Mouse (Mus musculus) myocyte (in vitro differentiated cells): ENCODE data around the gene Myo9b. TPM values are rescaled to one million over a fixed set of nuclear protein-coding genes. Genes with fewer than 3 reads are reported as not detected.
A peak's percentile ranks its signal among the peaks of the same experiment; 100 is the strongest.

ENCODE experiments used
- H3K27me3 ChIP-seq: one replicate; pipeline ENCODE4 v1.6.1; 2011; ENCODE audit not compliant: control insufficient read depth, insufficient read depth, insufficient read length
- H3K36me3 ChIP-seq: one replicate; pipeline ENCODE4 v1.6.1; 2011; ENCODE audit not compliant: control insufficient read depth, insufficient read depth
- H3K4me2 ChIP-seq: one replicate; pipeline ENCODE4 v1.6.1; 2011; ENCODE audit warnings: low read depth, control low read depth
- H3K4me3 ChIP-seq: one replicate; pipeline ENCODE4 v1.5.1; 2011; ENCODE audit warnings: mild to moderate bottlenecking, control low read depth, moderate library complexity
- H3K79me2 ChIP-seq: one replicate; pipeline ENCODE4 v1.6.1; 2011; ENCODE audit not compliant: control insufficient read depth, insufficient read depth
- H3ac ChIP-seq: one replicate; pipeline ENCODE4 v1.6.1; 2011; ENCODE audit not compliant: control insufficient read depth, insufficient read length
- CEBPB ChIP-seq: IDR thresholded peaks from 2 replicates; pipeline ENCODE4 v1.6.1; 2011; ENCODE audit warnings: mild to moderate bottlenecking, moderate library complexity; ENCODE audit not compliant: poor library complexity, insufficient read depth, severe bottlenecking
- E2F4 ChIP-seq: IDR thresholded peaks from one replicate; pipeline ENCODE4 v1.6.1; 2011; ENCODE audit warnings: mild to moderate bottlenecking, control low read depth, moderate library complexity; ENCODE audit not compliant: insufficient read depth
- MAX ChIP-seq: IDR thresholded peaks from one replicate; pipeline ENCODE4 v1.6.1; 2011; ENCODE audit warnings: low read depth, mild to moderate bottlenecking, control low read depth
- MYOD1 ChIP-seq, 3 experiments: IDR thresholded peaks; one replicate each; pipeline ENCODE4 v1.6.1; 2011; ENCODE audit warnings: control low read depth in 2 of 3, low read depth in 2 of 3, mild to moderate bottlenecking in 2 of 3, moderate library complexity in 1 of 3; ENCODE audit not compliant: insufficient read length in 2 of 3, control insufficient read depth in 1 of 3
- MYOG ChIP-seq, 3 experiments: IDR thresholded peaks; one replicate each; pipeline ENCODE4 v1.6.1; 2011; ENCODE audit warnings: control low read depth in 2 of 3, low read depth in 2 of 3, mild to moderate bottlenecking in 2 of 3; ENCODE audit not compliant: insufficient read length in 2 of 3, control insufficient read depth in 1 of 3, insufficient read depth in 1 of 3
- POLR2A ChIP-seq: IDR thresholded peaks from one replicate; pipeline ENCODE4 v1.6.1; 2011; ENCODE audit warnings: low read depth, mild to moderate bottlenecking, control low read depth, moderate library complexity; ENCODE audit not compliant: insufficient read length
- POLR2AphosphoS2 ChIP-seq: IDR thresholded peaks from one replicate; pipeline ENCODE4 v1.6.1; 2011; ENCODE audit warnings: low read depth, control low read depth; ENCODE audit not compliant: insufficient read length
- REST ChIP-seq: IDR thresholded peaks from one replicate; pipeline ENCODE4 v1.6.1; 2011; ENCODE audit warnings: mild to moderate bottlenecking, control low read depth, moderate library complexity; ENCODE audit not compliant: insufficient read depth, insufficient read length
- SRF ChIP-seq: IDR thresholded peaks from one replicate; pipeline ENCODE4 v1.6.1; 2011; ENCODE audit warnings: low read depth; ENCODE audit not compliant: control insufficient read depth, insufficient read length
- TCF12 ChIP-seq: IDR thresholded peaks from one replicate; pipeline ENCODE4 v1.6.1; 2011; ENCODE audit warnings: mild to moderate bottlenecking, control low read depth; ENCODE audit not compliant: poor library complexity, insufficient read depth, severe bottlenecking
- TCF3 ChIP-seq: IDR thresholded peaks from one replicate; pipeline ENCODE4 v1.6.1; 2011; ENCODE audit warnings: low read depth, control low read depth; ENCODE audit not compliant: insufficient read length
- USF1 ChIP-seq: IDR thresholded peaks from one replicate; pipeline ENCODE4 v1.6.1; 2011; ENCODE audit warnings: low read depth, mild to moderate bottlenecking, control low read depth, moderate library complexity
- polyA plus RNA-seq: library from polyadenylated mRNA; unstranded; fragments of >200 nt; fragmentation: generic; extraction: Trizol; gene quantifications from one replicate; pipeline ENCODE4 v1.2.1, GENCODE M21; 2012; ENCODE audit warnings: missing spikeins

The Myo9b gene
- polyA plus RNA-seq, 1 experiment, result 39.6 TPM

GRCm38 (mm10) chr8:71373000-71373399 lies 100.5 kb downstream of the Myo9b start:
- no peak for TF ChIP-seq REST
- TF ChIP-seq E2F4, result no peak
- TF ChIP-seq USF1, result no peak
- no peak for TF ChIP-seq POLR2AphosphoS2
- TF ChIP-seq MAX, result no peak
- no peak for TF ChIP-seq TCF3
- no peak for TF ChIP-seq POLR2A
- no peak for TF ChIP-seq MYOG (IDR thresholded peaks at IDR 0.05; ENCODE audit: control insufficient read depth in 1 of 3, insufficient read depth in 1 of 3, insufficient read length in 2 of 3, low read depth in 2 of 3)
- no peak for TF ChIP-seq CEBPB
- no peak for TF ChIP-seq TCF12
- TF ChIP-seq SRF, result no peak
- no peak for TF ChIP-seq MYOD1 (IDR thresholded peaks at IDR 0.05; ENCODE audit: control insufficient read depth in 1 of 3, insufficient read length in 2 of 3, low read depth in 2 of 3)
- Histone ChIP-seq H3ac (no peak overlapping the region), H3K4me3 (no peak overlapping the region), H3K36me3 (peaks cover 13% of the 10 kb centered on the region), H3K79me2 (no peaks in the 10 kb centered on the region), H3K27me3 (no peaks in the 10 kb centered on the region), H3K4me2 (no peak overlapping the region)

DNA sequence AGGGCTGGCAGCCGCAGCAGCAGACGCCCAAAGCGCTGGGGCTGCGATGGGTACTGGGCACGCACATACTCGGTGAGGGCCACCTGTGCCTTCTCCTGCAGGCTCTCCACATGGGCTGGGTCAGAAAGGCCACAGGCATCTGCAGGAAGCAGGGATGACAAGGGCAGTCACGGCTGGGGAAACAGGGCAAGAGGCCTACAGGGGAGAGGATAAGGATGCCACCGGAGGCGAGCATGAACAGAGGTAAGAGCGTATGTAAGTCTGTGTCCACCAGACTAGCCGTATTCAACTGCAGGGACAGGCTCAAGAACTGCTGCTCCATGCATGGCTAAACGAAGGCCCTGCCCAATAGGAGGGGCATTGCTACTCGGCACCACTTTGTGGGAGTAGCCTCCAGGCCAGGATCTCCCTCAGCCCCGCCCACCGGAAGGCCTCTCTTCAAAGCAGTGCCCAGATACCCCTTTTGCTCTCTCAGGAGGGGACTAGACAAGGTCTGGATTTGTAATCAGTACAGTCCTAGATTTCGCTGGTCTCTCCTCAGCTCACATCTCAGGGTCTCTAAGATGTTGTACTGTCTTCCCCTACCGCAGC lies 102.2 kb downstream of the Myo9b start:
- H3K4me2 ChIP-seq, result no peak overlapping the region
- H3K27me3 ChIP-seq, result no peaks in the 10 kb centered on the region
- no peak overlapping the region for H3K4me3 ChIP-seq
- peaks cover 13% of the 10 kb centered on the region for H3K36me3 ChIP-seq
- H3ac ChIP-seq, result no peak overlapping the region
- TF ChIP-seq POLR2AphosphoS2 (peak; percentile 24), MYOG (IDR thresholded peaks at IDR 0.05; ENCODE audit: control insufficient read depth in 1 of 3, insufficient read depth in 1 of 3, insufficient read length in 2 of 3, low read depth in 2 of 3) (no peak), CEBPB (no peak), MYOD1 (IDR thresholded peaks at IDR 0.05; ENCODE audit: control insufficient read depth in 1 of 3, insufficient read length in 2 of 3, low read depth in 2 of 3) (no peak), TCF3 (no peak), SRF (no peak), E2F4 (no peak)
- peaks cover 4% of the 10 kb centered on the region for H3K79me2 ChIP-seq

- peaks cover 13% of the 10 kb centered on the region for H3K36me3 ChIP-seq
These were observed 103.3 kb downstream of the Myo9b start for GRCm38 (mm10) chr8:71375581-71376422.

DNA sequence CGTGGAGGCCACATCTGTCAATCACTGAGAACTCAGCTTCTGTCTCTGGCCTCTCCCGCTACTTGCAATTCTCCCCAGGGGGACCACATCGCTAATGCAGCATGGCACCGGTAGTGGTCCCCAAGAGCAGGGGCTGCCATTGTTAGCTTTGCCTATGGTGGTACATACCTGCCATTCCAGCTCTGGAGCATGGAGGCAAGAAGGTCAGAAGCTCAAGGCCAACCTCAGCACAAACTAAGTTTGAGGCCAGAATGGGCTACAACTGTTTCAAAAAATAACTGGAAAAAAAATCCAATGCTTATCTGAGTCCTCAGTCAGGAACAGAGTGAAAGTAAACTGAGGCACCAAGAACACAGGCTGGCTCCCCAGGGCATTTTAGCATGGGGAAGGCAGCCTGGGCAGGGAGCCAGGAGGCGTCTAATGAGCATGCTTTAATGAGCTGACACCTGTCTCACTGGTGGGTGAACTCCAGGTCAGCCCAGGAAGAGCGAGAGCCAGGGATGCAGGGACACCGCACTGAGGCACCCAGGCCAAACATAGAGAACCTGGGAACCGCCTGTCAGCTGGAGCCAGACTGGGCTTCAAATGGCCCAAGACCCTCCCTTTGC lies 104.0 kb downstream of the Myo9b start:
- no peak for TF ChIP-seq MYOD1 (IDR thresholded peaks at IDR 0.05; ENCODE audit: control insufficient read depth in 1 of 3, insufficient read length in 2 of 3, low read depth in 2 of 3)
- no peak for TF ChIP-seq TCF12
- Histone ChIP-seq H3ac (no peak overlapping the region), H3K4me2 (no peak overlapping the region), H3K27me3 (no peaks in the 10 kb centered on the region), H3K79me2 (peaks cover 19% of the 10 kb centered on the region), H3K36me3 (peaks cover 13% of the 10 kb centered on the region), H3K4me3 (no peak overlapping the region)

More at GRCm38 (mm10) chr8:71375581-71376422, 103.3 kb downstream of the Myo9b start:
- H3K79me2 ChIP-seq, result peaks cover 15% of the 10 kb centered on the region
- TF ChIP-seq MYOG (IDR thresholded peaks at IDR 0.05; ENCODE audit: control insufficient read depth in 1 of 3, insufficient read depth in 1 of 3, insufficient read length in 2 of 3, low read depth in 2 of 3), result no peak
- peak; percentile 41 for TF ChIP-seq POLR2AphosphoS2
- TF ChIP-seq MYOD1 (IDR thresholded peaks at IDR 0.05; ENCODE audit: control insufficient read depth in 1 of 3, insufficient read length in 2 of 3, low read depth in 2 of 3), result no peak
- no peak for TF ChIP-seq USF1
- TF ChIP-seq SRF, result no peak
- no peak for TF ChIP-seq CEBPB
- no peak overlapping the region for H3ac ChIP-seq
- no peak overlapping the region for H3K4me3 ChIP-seq
- no peak overlapping the region for H3K4me2 ChIP-seq
- H3K27me3 ChIP-seq, result no peaks in the 10 kb centered on the region

DNA sequence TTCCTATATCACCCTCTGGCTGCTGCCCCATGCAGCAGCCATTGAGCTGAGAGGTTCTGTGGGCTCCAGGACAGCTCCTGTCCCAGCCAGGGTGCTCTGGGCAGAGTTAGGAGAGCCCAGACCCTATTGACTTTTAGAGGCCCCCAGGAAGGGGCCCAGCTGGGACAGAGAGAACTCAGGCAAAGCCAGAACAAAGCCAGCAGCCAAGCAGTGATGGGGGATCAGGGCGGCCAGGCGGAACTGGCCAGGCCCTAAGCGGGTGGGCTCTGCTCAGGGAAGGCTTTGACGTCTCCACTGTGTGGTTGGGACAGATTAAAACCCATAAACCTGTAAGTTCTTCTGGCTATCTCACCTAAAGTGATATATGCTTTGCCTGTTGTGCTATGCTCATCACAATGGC lies 106.5 kb downstream of the Myo9b start:
- H3ac ChIP-seq, result no peak overlapping the region
- TF ChIP-seq E2F4, result no peak
- no peak for TF ChIP-seq USF1
- no peak for TF ChIP-seq SRF
- no peak for TF ChIP-seq REST
- TF ChIP-seq MYOD1 (IDR thresholded peaks at IDR 0.05; ENCODE audit: control insufficient read depth in 1 of 3, insufficient read length in 2 of 3, low read depth in 2 of 3), result no peak
- no peak for TF ChIP-seq TCF3
- no peak for TF ChIP-seq MAX
- no peak for TF ChIP-seq CEBPB
- TF ChIP-seq MYOG (IDR thresholded peaks at IDR 0.05; ENCODE audit: control insufficient read depth in 1 of 3, insufficient read depth in 1 of 3, insufficient read length in 2 of 3, low read depth in 2 of 3), result no peak
- no peak for TF ChIP-seq POLR2A
- no peak for TF ChIP-seq POLR2AphosphoS2
- no peak for TF ChIP-seq TCF12
- H3K36me3 ChIP-seq, result peaks cover 6% of the 10 kb centered on the region
- H3K27me3 ChIP-seq, result no peaks in the 10 kb centered on the region
- H3K4me3 ChIP-seq, result peak overlapping the region; percentile 69
- peaks cover 19% of the 10 kb centered on the region for H3K79me2 ChIP-seq
- peak overlapping the region; percentile 81 for H3K4me2 ChIP-seq
